Mouse (Mus musculus): ENCODE measurements around the gene Fank1.

The Fank1 gene

GRCm38 (mm10) chr7:133891796-133892195 lies 115.1 kb downstream of the Fank1 start:
- DNase-seq (ENCODE audit: low spot score), result no peak

DNA sequence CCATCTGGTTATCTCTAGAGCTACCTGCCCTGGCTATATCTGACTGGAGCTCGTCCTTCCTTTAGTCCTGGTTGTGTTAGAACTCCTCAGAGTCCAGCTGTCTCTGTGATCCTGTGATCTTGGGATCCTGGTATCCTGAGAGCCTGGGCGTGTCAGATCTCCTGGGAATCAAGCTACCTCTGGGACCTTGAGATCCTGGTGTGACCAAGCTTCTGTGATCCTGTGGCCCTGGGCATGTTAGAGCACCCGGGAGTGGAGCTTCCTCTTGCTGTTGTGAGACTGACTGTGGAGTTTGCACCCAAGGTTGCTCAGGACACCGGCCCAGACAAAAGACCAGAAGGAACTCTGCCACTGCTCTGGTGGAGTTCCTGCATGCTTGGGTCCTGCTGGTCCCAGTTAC lies 122.7 kb downstream of the Fank1 start:
- no peak for DNase-seq (ENCODE audit: low spot score)

GRCm38 (mm10) chr7:133908966-133909365 lies 132.3 kb downstream of the Fank1 start:
- DNase-seq (ENCODE audit: low spot score), result no peak

DNA sequence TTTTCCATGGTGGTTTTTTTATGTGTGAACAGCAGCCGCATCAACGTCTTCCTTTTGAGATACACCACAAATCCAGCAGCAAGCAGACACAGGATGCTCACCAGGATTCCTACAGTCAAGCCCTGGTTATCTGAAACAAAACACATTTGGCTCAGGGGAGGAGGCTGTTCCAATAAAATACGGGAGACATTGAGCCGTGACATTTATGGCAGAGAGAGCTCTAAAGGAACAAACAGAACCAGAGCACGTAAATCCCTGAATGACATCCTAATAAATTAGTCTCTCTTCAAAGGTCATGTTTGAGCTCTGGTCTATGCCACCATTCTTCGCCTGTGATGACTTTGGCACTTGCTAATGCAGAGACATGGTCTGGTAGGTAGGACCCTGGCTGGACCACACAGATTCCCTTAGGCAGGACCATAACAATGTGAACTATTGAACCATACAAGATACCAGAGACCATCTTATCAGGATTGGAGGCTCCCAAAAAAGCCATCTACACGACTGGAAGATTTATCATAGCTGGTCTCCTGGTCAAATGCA lies 133.2 kb downstream of the Fank1 start:
- no peak for DNase-seq (ENCODE audit: low spot score)

- no peak for DNase-seq (ENCODE audit: low spot score)
These were observed 135.2 kb downstream of the Fank1 start for GRCm38 (mm10) chr7:133911881-133912280.

GRCm38 (mm10) chr7:133916230-133916629 lies 139.6 kb downstream of the Fank1 start:
- no peak for DNase-seq (ENCODE audit: low spot score)

DNA sequence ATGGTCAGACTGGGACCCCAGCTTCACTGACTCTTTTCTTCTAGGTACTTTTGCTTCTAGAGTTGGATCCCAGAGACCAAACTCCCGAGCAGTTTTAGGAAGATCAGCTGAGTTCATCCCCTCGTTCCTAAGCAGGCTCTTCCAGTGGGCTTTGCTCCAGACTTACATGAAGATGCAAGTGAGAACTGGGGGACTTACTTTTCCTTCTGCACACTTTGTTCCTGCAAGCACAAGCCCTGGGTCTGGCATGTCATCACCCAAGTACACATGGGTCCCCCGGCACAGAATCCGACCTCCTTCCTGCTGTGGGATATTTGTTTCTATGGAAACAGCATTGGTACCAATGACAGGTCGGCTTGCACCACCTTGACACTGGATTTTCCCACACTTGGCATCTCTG lies 142.6 kb downstream of the Fank1 start:
- DNase-seq (ENCODE audit: low spot score), result no peak

GRCm38 (mm10) chr7:133919918-133920317 lies 143.3 kb downstream of the Fank1 start:
- no peak for DNase-seq (ENCODE audit: low spot score)

- DNase-seq (ENCODE audit: low spot score), result no peak
These were observed 144.1 kb downstream of the Fank1 start for GRCm38 (mm10) chr7:133920724-133921123.

- no peak for DNase-seq (ENCODE audit: low spot score)
These were observed 144.6 kb downstream of the Fank1 start for GRCm38 (mm10) chr7:133921291-133921690.

GRCm38 (mm10) chr7:133923994-133924393 lies 147.3 kb downstream of the Fank1 start:
- no peak for DNase-seq (ENCODE audit: low spot score)

DNA sequence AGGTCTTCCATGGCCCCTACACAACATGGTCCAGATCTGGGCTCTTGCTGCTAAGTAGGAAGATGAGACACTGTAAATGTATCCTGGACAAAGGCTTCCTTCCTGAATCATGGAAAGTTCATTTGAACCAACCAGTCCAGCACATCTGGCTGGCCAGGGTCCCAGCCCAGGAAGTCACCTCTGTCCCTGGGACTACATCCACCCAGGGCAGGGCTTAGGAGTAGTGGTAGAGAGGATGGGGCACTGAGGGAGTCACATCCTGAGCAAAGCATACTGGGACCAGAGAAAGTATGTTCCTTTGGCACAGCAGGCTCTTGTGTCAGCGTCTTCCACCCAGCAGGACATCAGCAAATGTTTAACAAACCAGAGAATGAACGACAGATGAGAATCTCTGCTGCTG lies 149.1 kb downstream of the Fank1 start:
- no peak for DNase-seq (ENCODE audit: low spot score)

- no peak for DNase-seq (ENCODE audit: low spot score)
These were observed 152.3 kb downstream of the Fank1 start for GRCm38 (mm10) chr7:133928981-133929380.
